Mouse (Mus musculus): ENCODE data around the gene Mpo.

GRCm38 (mm10) chr11:87817443-87817773 is 24.0 kb downstream of the Mpo start:
- TF ChIP-seq CTCF (IDR thresholded peaks at IDR 0.05; ENCODE audit: low read depth) = no peak
- no peak for TF ChIP-seq EP300 (IDR thresholded peaks at IDR 0.05; ENCODE audit: low read depth)
